Mouse (Mus musculus) liver, adult 2 months (tissue): ENCODE measurements around the gene Gm525.

Experiments
- CTCF ChIP-seq: fragments of 200-500 bp; IDR thresholded peaks from 2 replicates; pipeline ENCODE4 v1.5.1; 2011; ENCODE audit warnings: low read depth, low read length, control low read depth
- POLR2A ChIP-seq: fragments of 200-500 bp; IDR thresholded peaks from 2 replicates; pipeline ENCODE4 v1.6.1; 2011; ENCODE audit warnings: low read length, control low read depth; ENCODE audit not compliant: insufficient read depth; ENCODE audit errors: extremely low read depth

- TF ChIP-seq POLR2A = no peak
- TF ChIP-seq CTCF = no peak
Observed at GRCm38 (mm10) chr11:89130856-89131255, 57.2 kb downstream of the Gm525 start.
